Comparison of ENCODE assay signal across 13 mouse cellular contexts in genomic region chr10:61212817-61213216, GRCm38 (mm10). TPM values are rescaled to one million over a fixed set of nuclear protein-coding genes. Genes with fewer than 3 reads are reported as not detected.
DNase-seq lines count a peak whose midpoint lies in the region; ATAC-seq and TF ChIP-seq lines count a peak whose summit lies in the region.
"Had no signal": no experiment of that assay in that cellular context is flagged by ENCODE, and none has a peak within 500 bp of the region (broad histone marks: within the 10 kb centered on the region; RNA-seq: fewer than 3 reads in every experiment).

No protein-coding gene starts in this region.

- no peak overlapping the region for H3K27ac ChIP-seq in kidney, embryonic 16.5 days (ENCODE audit: low read length)
- H3K27ac ChIP-seq in intestine, embryonic 15.5 days: no peak overlapping the region
- no peak overlapping the region for H3K27ac ChIP-seq in cerebellum, adult 2 months (ENCODE audit: insufficient read depth, low read length)
- H3K27ac ChIP-seq: liver, embryonic 14.5 days had no signal

- no peak overlapping the region for H3K4me3 ChIP-seq in kidney, embryonic 16.5 days (ENCODE audit: low read length)
- no peak overlapping the region for H3K4me3 ChIP-seq in intestine, embryonic 15.5 days (replicated peaks)
- no peak overlapping the region for H3K4me3 ChIP-seq in cerebellum, adult 2 months (replicated peaks; ENCODE audit: insufficient read depth, low read depth, low read length)

- no peaks in the 10 kb centered on the region for H3K27me3 ChIP-seq in kidney, embryonic 16.5 days (ENCODE audit: insufficient read depth, low read length)
- H3K27me3 ChIP-seq in intestine, embryonic 15.5 days (replicated peaks): no peaks in the 10 kb centered on the region
- H3K27me3 ChIP-seq in cerebellum, adult 2 months (ENCODE audit: control insufficient read depth, insufficient read depth, low read length): no peaks in the 10 kb centered on the region

- peaks cover 4% of the 10 kb centered on the region; the same call in 1 of the 2 replicates for H3K4me1 ChIP-seq in kidney, embryonic 16.5 days (ENCODE audit: insufficient read depth, low read length)
- 0 out of 2 replicates have a peak, but pooled peaks cover 5% of the 10 kb centered on the region for H3K4me1 ChIP-seq in intestine, embryonic 15.5 days (replicated peaks)
- no peaks in the 10 kb centered on the region for H3K4me1 ChIP-seq in cerebellum, adult 2 months (ENCODE audit: control insufficient read depth, insufficient read depth, low read length)

- peak overlapping the region; percentile 33 for H3K4me2 ChIP-seq in kidney, embryonic 16.5 days (replicated peaks; ENCODE audit: low read depth, low read length)
- H3K4me2 ChIP-seq in intestine, embryonic 15.5 days (replicated peaks): 0 out of 2 replicates have a peak overlapping the region, but pooled peaks have one; percentile 1

- TF ChIP-seq CTCF in cerebellum, adult 2 months (IDR thresholded peaks at IDR 0.05; ENCODE audit: borderline replicate concordance, insufficient read depth, low read depth, low read length): no peak

- ATAC-seq in kidney, embryonic 16.5 days (ENCODE audit: low FRiP score, low TSS enrichment): 0 out of 2 replicates have a peak, but pooled peaks have one; percentile 54
- peak; percentile 79 for ATAC-seq in intestine, embryonic 15.5 days
- ATAC-seq in megakaryocyte progenitor cell, adult 5-6 weeks (replicated peaks; ENCODE audit: poor library complexity): 0 out of 2 replicates have a peak, but pooled peaks have one; percentile 29
- no peak for ATAC-seq in CD4-positive, CD25-positive, alpha-beta regulatory T cell, adult 4 months

- DNase-seq in kidney, adult 18-20 months: no peak
- DNase-seq in c-Kit-positive CD71-positive TER-119-positive erythroid progenitor cells, embryonic 14.5 days (ENCODE audit: low spot score): peak; percentile 11
- no peak for DNase-seq in cerebellum, adult 2 months
- DNase-seq: cerebellum, adult 11 months had no signal

- 19% methylated on average over 8 of the region's 11 CpGs for WGBS in kidney, embryonic 16.5 days
- 10% methylated on average over 11 of the region's 11 CpGs for WGBS in intestine, embryonic 15.5 days
- 48% methylated on average over 11 of the region's 11 CpGs for WGBS in cerebellum, adult 2 months

- H3K36me3 ChIP-seq in kidney, embryonic 16.5 days (ENCODE audit: insufficient read depth, low read length): no peaks in the 10 kb centered on the region
- H3K36me3 ChIP-seq in intestine, embryonic 15.5 days: no peaks in the 10 kb centered on the region

- TF ChIP-seq POLR2A in cerebellum, adult 2 months (IDR thresholded peaks at IDR 0.05; ENCODE audit: borderline replicate concordance, insufficient read depth, low read length): no peak

- no peak overlapping the region for H3K9ac ChIP-seq in kidney, embryonic 16.5 days (replicated peaks; ENCODE audit: low read length)
- H3K9ac ChIP-seq in intestine, embryonic 15.5 days: no peak overlapping the region
- H3K9ac ChIP-seq: liver, embryonic 14.5 days had no signal

- peaks cover 5% of the 10 kb centered on the region; the same call in 1 of the 2 replicates for H3K9me3 ChIP-seq in kidney, embryonic 16.5 days (ENCODE audit: low read length)
- no peaks in the 10 kb centered on the region for H3K9me3 ChIP-seq in intestine, embryonic 15.5 days

RNA-seq across cellular contexts. Expression of gene Tbata, which starts 41.1 kb away (rescaled TPM):
- polyA plus RNA-seq in kidney, embryonic 16.5 days (2015; fragmentation: Nextera tagmentation; extraction: Ambion mirVana): 0.24 TPM in 1 of 2 replicates, not detected in the other
- polyA plus RNA-seq in intestine, embryonic 15.5 days (2015; fragmentation: Nextera tagmentation; extraction: Ambion mirVana): not detected in 2 replicates
- total RNA-seq in megakaryocyte progenitor cell, adult 5-6 weeks (2015): not detected in 2 replicates
- total RNA-seq in megakaryocyte progenitor cell, adult 5-6 weeks (2017): not detected in 2 replicates
- 38.2 and 43.5 TPM in 2 replicates for polyA plus RNA-seq in cerebellum, adult 2 months (2012; rRNA removed)
- polyA plus RNA-seq in CD4-positive, CD25-positive, alpha-beta regulatory T cell, adult 4 months (2017; shearing (Covaris generic)): not detected
- total RNA-seq: adrenal gland, adult 18-20 months; ES-E14; gastrocnemius, adult 8-10 months; hematopoietic stem cell, adult 5-6 weeks had no signal
- polyA plus RNA-seq: liver, embryonic 14.5 days had no signal

Comparison
In these comparisons a context has a peak if more than half of its experiments do, and no peak if none do; other contexts are left out.
1. RNA of gene Tbata, which starts 41.1 kb away (polyA plus RNA-seq): 38.2 to 43.5 TPM in cerebellum, adult 2 months; 0.24 TPM in kidney, embryonic 16.5 days, not detected in intestine, embryonic 15.5 days and not detected in CD4-positive, CD25-positive, alpha-beta regulatory T cell, adult 4 months; every median in the first group is over 10 times any median in the second.